Mouse (Mus musculus) retina, adult 2 months (tissue): ENCODE measurements around the gene Megf11.
"Not testable (repeated sequence)": the region's sequence is repeated elsewhere in the genome, so short reads cannot be mapped to it uniquely, and the experiment has no call there.

Source experiments
- DNase-seq: peaks from one replicate; pipeline ENCODE4 v3.0.0-alpha.2; 2012; ENCODE audit warnings: low read depth, low spot score

Gene Megf11

DNA sequence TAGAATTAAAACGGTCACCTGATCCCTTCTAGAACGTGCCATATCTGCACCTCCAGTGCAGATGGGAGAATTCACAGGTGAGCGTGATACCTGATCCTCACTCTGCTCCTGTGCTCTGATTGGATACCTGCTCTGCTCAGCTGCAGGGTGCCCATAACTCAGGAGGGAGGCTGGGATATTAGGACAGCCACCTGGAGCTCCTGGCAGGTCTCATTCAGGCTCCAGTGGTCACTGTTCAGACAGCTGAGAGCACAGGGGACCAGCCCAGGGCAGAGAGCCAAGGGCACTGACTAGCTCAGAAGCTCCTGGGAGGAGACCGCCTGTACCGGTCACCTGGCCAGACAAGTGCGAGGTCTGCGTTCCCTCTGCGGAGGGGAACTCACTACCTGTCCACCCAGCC, 80.7 kb downstream of the Megf11 start:
- no peak for DNase-seq

DNA sequence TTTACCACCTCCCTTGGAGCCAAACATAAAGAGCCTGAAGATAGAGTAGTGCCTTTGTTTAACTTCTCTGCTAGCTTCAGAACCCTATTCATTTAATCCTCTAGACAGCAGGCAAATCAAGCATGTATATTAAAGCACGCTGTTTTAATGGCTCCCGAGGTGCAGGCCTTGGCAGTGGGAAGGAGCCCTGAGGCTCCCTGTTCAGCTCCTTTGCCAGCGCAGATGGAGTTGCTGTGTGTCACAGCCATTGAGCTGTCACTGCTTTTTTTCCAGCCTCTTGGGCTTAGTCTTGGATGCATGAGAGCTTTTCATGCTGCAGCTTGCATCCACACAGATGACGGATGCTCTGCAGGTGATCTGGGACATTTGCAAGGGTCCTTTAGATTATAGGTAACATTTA, 81.1 kb downstream of the Megf11 start:
- no peak for DNase-seq

DNA sequence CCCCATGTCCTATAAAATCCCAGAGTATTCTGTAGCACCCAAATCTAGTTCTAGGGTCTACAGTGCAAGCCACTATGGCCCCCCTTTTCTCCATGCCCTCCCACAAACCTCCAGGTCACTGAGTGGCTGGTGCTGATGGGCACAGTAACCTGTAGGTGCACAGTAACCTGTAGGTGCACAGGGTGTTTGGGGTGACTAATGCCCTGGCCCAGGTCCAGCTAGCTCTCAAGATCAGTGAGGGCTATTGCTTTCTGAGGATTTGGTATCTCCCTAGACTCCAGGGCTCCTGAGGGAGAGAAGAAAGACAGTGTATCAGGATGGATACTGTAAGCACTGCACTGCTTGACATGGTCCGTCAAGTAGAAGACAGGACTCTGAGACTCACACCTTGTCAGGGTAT, 85.4 kb downstream of the Megf11 start:
- DNase-seq: no peak

DNA sequence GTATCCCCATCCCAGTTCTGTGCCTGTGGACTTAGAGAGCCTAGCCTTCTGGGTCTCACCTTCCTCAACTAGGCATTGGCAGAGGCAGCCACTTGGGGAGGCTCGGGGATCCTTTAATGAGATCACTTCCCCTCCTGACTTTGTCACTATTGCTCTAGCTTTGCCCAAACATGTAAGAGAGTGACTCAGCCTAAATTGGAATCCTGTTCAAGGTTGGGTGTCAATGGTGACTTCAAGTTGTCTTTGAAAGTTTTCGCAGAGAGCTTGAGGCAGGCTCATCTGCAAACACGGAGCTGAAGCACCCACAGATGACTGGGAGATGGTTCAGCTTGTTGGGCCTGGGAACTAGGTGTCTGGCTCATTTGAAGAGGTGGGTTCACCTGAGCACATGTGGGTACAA, 85.9 kb downstream of the Megf11 start:
- DNase-seq: no peak

DNA sequence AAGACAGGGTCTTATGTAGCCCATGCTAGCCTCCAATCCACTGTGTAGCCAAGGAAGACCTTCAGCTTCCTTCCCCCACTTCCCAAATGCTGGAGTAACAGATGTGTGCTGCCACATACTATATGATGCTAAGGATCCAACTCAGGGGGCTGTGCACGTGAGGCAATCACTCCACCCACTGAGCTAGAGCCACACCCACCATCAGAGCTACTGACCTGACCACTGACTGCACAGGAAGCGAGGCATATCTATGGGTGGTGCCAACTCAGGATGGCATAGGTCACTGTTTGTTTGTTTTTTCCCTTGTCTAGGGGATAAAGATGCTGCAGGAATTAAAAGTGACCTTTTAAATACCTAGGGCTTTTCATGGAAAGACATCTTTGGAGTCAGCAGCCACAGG, 86.7 kb downstream of the Megf11 start:
- no peak for DNase-seq

DNA sequence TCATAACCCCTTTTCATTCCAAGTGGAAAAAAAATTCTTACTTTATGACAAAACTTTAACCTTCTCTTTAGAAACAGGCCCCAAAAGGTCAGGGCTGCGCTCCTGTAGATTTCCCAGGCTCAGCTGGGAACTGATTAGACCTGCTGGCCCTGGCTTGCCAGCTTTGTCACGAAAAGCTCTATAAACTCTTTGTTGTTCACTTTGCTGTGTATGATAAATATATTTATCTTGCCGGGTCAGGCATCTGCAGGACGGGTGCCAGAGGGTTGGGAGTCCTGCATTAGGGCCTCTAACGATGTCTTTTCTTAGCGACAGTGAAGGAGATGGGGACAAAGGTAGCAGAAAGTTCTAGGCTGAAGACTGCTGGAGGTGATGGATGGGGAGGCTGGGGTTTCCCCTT, 87.3 kb downstream of the Megf11 start:
- DNase-seq: no peak

DNA sequence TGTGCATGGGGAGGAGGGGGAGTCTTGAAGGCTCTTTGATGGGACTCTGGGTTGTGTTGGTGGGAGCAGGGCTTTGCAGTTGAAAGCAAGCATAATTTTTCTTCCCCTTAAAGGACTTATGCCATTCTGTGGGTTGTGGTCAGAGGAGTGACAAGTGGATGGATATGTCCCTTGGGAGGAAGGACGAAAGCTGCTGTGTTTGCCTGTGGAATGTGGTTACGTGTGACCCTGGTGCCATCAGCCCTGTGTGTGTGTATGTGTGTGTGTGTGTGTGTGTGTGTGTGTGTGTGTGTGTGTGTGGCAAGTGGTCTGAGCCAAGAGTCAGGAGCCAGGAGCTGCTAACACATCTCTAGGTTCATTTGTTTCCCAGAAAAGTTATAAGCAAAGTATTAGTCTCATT, 87.7 kb downstream of the Megf11 start:
- DNase-seq: no peak

DNA sequence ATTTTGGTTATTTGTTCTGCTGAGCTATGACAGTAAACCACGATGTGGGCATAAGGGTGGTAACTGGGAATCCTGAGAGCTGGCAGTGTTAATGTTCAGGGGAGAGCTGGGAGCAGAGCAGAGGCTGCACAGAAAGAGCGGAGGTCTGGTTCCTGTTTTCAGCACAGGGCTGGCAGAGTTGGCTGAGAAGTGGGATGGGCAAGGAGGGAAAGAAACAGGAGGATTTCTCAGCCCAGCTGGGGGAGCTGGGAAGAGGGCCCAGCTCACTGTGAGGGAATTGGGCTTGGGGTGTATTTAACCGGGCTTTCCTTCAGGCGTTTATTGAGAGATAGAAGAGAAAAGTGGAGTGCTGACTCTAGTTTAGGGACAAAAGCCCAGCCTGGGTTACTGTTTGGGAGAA, 88.3 kb downstream of the Megf11 start:
- DNase-seq: no peak

DNA sequence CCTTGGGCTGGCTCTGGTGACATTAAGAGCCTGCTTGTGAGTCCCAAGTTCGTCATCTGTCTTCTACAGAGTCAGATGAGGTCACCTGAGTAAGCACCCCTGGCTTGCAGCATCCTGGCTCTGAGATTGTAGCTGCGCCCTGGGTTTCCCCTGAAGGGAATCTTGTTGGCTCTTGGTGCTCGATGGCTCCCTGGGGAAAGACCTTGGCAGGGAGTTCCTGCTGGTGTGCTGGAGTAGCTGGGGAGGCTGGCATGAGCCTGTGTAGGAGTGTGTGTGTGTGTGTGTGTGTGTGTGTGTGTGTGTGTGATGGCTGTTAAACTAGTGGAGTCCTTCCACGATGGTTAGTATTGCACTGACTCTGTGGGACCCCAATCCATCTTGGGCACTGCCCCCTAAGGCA, 88.7 kb downstream of the Megf11 start:
- no peak for DNase-seq

DNA sequence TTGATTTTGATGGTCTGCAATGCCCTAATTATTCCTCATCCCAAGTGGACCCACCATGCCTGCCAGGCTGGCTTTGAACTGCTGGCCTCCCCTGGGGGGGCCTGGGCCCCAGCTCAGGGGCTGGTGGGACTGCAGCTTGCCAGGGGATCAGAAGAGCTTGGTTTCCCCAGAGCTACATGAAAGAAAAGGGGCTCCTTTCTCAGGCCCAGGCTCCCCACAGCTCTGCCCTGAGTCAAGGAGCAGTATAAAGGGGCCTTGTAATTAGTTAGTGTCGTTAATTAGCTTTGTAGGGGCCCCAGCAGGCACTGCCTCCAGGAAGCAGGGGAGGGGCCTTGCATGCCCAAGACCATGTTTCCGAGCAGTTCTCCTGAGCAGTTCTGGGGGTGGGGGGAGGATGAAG, 90.5 kb downstream of the Megf11 start:
- DNase-seq: no peak

DNA sequence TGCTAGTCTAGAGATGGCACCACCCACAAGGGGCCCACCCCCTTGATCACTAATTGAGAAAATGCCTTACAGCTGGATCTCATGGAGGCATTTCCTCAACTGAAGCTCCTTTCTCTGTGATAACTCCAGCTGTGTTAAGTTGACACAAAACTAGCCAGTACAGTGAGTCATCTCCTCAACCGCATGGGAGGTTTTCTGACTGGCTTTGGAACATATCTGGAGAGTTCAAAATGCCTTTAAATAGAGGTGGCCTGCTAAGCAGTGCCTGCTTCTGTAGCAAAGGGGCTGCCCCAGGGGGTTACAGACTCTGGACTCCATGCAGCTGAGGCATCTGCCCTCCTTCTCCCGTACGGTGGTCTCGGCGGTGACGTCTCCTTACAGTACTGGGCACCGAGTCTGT, 92.0 kb downstream of the Megf11 start:
- DNase-seq: not testable (repeated sequence)

DNA sequence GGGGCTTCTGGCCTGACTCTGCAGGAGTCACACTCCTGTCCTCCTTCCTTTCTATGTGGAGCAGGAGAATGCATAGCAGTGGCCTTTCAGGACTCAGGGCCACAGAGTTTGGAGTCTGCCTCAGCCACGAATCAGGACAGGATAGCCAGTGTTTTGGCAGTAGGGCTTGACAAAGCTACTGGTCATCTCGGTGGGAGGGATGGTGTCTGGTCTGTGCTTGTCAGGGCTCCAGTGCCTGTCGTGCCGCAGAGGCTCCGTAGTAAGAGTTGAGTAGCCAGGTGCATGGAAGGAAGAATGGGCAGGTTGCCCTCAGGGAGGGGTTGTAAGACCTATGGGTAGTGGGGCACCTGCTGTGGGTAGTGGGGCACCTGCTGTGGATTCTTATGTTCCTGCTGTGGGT, 96.7 kb downstream of the Megf11 start:
- no peak for DNase-seq

DNA sequence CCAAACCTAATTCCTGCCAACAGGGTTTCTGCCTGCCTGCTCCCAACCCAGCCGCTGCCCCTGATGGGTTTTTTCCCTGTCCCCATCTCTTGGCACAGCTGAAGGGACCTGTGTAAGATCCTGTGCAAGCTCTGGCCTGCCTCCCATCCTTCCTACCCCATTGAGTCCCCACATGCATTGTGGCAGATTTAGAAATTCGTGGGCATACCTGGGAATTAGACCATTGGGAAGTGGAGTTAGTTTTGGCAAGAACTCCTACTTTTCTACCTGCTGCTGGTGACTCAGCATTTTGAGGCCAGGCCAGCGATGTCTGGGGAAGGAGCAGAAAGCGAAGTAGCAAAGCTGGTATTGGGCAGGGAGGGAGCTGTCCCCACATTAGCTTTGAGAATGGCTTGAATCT, 102.0 kb downstream of the Megf11 start:
- no peak for DNase-seq

DNA sequence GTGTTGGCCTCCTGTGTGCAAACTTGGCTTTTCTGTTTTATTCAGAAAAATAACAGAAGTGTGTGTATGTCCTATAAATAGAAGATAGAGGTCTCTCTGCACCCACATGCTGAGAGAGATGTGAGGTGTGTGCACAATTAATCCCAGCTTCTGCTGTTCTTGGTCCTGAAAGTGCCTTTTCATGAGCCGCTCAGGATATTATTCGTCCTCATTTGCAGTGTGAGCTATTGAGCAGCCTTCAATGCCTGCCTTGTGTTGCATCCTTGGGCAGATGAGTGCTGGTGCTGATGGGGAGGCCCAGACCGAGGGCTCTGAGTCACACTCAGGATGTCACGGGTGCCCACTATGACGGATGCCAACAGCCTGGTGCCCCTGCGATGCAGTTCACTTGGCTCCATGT, 109.2 kb downstream of the Megf11 start:
- DNase-seq: no peak

DNA sequence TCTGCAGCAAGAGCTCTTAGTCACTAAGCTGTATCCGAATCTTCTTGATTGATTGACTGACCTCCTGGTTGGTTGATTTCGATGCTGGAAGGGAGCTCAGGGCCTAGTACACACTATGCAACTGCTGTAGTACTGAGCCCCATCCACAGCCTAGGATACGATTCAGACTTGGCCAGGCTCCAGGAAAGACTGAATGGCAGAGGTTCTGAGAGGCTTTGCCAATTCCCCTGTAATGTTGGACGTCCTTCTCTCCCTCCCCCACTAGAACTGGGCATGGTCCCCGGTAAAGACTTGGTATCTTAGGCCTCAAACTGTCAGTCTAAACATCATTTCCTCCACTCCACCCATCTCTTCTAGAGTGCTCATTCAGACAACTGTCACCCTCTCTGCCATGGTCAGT, 113.5 kb downstream of the Megf11 start:
- DNase-seq: no peak

DNA sequence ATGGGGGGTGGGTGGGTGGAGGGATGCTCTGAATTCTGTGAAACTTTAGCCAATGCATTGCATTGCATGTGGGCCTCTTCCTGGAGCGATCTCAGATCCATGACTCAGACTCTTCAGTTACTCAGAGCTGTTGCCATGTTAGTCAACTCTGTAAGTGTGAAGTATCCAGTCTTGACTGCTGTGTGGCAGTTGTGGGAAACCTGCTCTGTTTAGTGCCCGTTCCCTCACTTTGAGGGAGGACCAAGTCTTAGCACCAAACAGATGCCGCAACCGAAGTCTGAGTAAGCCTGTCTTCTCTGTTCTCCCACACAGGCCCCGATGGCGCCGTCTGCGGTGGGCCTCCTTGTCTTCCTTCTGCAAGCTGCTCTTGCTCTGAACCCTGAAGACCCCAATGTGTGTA, 115.8 kb downstream of the Megf11 start:
- no peak for DNase-seq

DNA sequence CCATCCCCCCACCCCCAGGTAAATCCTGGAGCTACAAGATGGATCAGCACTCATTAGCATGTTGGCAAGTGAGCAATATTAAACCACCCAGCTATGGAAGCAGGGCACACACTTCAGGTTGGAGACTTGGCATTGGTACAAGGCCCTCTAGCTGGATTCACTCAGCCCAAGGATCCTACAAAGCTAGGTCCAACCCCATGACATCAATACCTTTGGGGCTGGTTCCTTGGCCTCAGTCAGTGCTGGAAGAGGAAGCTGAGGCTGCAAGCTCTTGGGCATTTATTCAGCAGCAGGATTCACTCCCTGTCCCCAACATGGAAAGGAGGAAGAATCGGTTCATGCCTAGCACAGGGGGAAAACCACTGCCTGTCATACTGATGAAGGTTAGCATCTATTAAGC, 118.6 kb downstream of the Megf11 start:
- DNase-seq: no peak

DNA sequence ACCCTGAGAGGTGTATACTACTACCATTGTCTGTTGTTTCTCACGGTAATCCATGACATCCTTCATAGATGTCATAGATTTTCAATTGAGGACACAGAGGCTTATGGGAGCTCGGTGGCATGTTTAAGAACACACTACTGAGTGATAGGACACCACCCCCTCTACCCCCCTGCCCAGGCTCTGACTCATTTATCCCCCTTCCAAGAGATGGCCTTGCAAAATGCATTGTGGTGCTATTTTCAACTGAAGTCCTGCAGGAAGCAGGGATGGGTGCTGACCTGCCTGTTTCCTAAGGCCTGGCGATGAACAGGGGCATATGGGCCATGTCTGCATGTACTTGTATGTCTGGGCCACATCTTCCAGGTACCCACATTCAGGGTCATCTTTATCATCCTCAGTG, 119.0 kb downstream of the Megf11 start:
- no peak for DNase-seq

DNA sequence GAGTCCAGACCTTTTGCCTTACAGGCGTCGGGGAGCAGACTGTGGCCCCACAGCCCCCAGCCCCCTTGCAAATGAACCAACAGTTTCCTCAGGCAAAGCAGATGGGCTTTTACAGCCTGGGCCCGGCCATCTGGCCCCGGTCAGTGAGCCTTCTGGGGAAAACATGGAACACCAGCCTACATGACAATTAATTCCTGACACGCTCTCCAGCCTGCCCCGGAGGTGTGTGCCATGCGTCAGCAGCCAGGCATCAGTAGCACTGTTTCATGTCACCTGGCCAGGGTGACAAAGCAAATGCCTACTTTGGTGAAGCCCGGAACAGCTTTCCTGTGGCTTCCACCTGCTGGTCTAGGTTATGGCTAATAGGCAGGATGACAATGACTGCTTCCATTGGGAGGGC, 119.5 kb downstream of the Megf11 start:
- no peak for DNase-seq

DNA sequence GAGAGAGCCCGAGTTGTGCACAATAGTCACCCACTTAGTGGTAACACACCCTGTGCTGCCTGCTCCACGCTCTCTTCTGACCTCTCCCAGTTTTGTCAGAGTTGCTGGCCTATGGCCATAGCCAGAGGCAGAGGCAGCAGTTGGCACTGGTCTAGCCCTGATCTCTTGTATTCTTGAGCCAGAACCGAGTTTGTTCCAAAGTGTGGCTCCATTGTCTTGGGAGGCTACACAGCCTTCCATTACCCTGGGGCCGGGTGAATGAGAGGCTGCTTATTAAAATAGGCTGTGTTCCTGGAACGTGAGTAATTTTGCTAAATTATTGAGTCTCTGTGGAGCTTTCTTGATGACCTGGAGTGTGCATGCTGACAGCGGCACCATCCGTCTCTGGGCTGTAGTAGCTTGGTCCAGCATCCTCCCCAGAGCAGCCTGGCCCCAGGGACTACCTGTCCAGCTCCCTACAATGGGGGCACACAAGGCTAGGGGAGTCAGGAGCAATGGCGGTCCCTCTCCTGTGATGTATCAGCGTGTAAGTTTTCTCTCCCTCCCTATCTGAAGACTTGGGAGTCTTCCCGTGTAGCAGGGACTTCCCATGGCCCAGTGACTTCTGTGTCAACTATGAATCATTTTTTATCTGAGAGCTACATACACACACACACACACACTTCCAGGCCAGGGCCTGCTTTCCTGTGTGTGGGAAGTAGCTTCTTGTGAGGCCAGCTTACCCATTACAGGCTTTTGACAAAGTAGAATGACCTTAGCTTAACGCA, 121.2 kb downstream of the Megf11 start:
- no peak for DNase-seq

DNA sequence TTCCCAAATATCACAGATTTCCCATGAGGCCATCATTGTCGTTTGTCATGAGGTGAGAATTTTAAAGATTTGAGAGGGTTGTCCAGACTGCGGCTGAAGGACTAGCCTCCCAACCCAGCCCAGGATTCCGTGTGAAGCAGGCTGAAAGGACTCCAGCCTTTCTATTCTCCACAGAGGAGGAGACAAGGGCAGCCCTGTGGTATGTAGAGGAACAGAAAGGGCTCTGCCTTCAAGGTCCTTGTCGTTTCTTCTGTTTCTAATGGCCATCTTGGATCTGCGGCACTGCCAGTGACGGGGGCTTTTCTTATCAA, 121.7 kb downstream of the Megf11 start:
- DNase-seq: no peak

DNA sequence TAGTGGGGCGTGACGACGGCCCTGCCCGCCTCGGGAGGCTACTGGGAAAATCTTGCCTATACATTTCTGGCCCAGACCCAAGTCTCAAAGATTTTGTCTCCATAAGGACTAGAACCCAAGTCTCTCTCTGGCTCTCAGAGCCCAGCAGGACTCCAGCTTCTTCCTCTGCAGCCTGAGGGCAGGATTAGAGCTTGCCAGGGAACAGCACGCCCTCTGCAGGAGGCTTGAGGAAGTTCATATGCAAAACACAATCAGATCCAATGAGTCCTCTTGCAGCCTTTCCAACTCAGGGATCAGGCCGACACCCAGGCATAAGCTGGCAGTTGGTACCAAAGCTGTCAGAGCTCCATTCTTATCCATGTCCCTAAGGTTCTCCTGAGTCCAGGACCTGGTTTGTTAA, 122.6 kb downstream of the Megf11 start:
- DNase-seq: no peak

DNA sequence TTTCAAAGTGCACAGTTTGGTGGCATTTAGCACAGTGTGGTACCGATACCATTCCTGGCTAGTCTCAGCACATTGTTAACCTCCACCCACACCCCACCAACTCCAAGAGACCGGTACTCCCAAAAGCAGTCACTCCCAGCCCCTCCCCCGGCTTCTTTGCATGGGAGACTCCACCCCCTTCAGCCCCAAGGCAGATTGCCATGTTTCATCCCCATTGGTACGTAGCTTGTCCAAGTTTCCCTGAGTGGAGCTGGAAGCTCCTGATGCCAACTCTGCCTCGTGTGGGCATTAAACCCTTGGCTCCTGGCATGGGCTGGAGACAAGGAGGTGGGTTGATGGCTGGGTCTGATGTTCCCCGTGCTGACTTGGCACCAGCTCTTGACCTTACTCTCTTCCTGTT, 129.4 kb downstream of the Megf11 start:
- no peak for DNase-seq
